ENCODE assay signal across 10 mouse cellular contexts in genomic region chr10:123091737-123092136, GRCm38 (mm10). TPM values are rescaled to one million over a fixed set of nuclear protein-coding genes. Genes with fewer than 3 reads are reported as not detected.
DNase-seq lines count a peak whose midpoint lies in the region; ATAC-seq and TF ChIP-seq lines count a peak whose summit lies in the region.
"Had no signal": no experiment of that assay in that cellular context is flagged by ENCODE, and none has a peak within 500 bp of the region (broad histone marks: within the 10 kb centered on the region; RNA-seq: fewer than 3 reads in every experiment).

No protein-coding gene starts in this region.

- ATAC-seq in kidney, embryonic 15.5 days (replicated peaks; ENCODE audit: low FRiP score): no peak; the same call in 1 of the 2 replicates
- ATAC-seq in megakaryocyte, adult 5-6 weeks (ENCODE audit: poor library complexity, severe bottlenecking): peak; percentile 87

- in situ Hi-C loops in ES-E14 (cut with MboI; ENCODE audit: low sequenced_read_pairs in 2 of 2, unreplicated experiment in 2 of 2): loop anchor here in 1 of 2 experiments (10.0 to 25.0 kb wide), 2 partner anchors 287 to 529 kb away; no protein-coding TSS in a partner anchor

- H3K27me3 ChIP-seq in kidney, embryonic 15.5 days: no peaks in the 10 kb centered on the region
- H3K27me3 ChIP-seq in heart, embryonic 10.5 days (ENCODE audit: insufficient read depth, poor library complexity, severe bottlenecking): no peaks in the 10 kb centered on the region
- H3K27me3 ChIP-seq in splenic B cell, adult 2 months (ENCODE audit: control insufficient read depth, insufficient read depth, low read length, poor library complexity, severe bottlenecking): no peaks in the 10 kb centered on the region

- H3K4me2 ChIP-seq in kidney, embryonic 15.5 days: no peak overlapping the region

- H3K27ac ChIP-seq in kidney, embryonic 15.5 days: no peak overlapping the region
- H3K27ac ChIP-seq in ES-E14 (ENCODE audit: insufficient read depth, low read depth, low read length, poor library complexity, severe bottlenecking): no peak overlapping the region
- H3K27ac ChIP-seq in heart, embryonic 10.5 days: no peak overlapping the region

- no peaks in the 10 kb centered on the region for H3K36me3 ChIP-seq in kidney, embryonic 15.5 days
- H3K36me3 ChIP-seq in ES-E14 (ENCODE audit: control insufficient read depth, insufficient read depth, low read length, poor library complexity, severe bottlenecking): no peaks in the 10 kb centered on the region
- H3K36me3 ChIP-seq in heart, embryonic 10.5 days: no peaks in the 10 kb centered on the region
- H3K36me3 ChIP-seq in splenic B cell, adult 2 months (ENCODE audit: control insufficient read depth, insufficient read depth, low read length, poor library complexity, severe bottlenecking): no peaks in the 10 kb centered on the region

- no peak overlapping the region for H3K4me3 ChIP-seq in kidney, embryonic 15.5 days (replicated peaks)
- H3K4me3 ChIP-seq in ES-E14 (ENCODE audit: insufficient read depth in 1 of 2, low read depth in 1 of 2, low read length in 2 of 2, poor library complexity in 1 of 2, severe bottlenecking in 1 of 2): no peak overlapping the region
- no peak overlapping the region for H3K4me3 ChIP-seq in heart, embryonic 10.5 days
- H3K4me3 ChIP-seq: erythroblast, embryonic 14.5 days; myocyte had no signal

- H3K9me3 ChIP-seq in kidney, embryonic 15.5 days (replicated peaks): no peaks in the 10 kb centered on the region
- no peaks in the 10 kb centered on the region for H3K9me3 ChIP-seq in ES-E14 (ENCODE audit: control insufficient read depth, insufficient read depth, low read depth, low read length)
- H3K9me3 ChIP-seq in heart, embryonic 10.5 days: no peaks in the 10 kb centered on the region

- H3K4me1 ChIP-seq in kidney, embryonic 15.5 days: no peaks in the 10 kb centered on the region
- H3K4me1 ChIP-seq in ES-E14 (ENCODE audit: control insufficient read depth in 2 of 2, insufficient read depth in 2 of 2, low read length in 2 of 2, poor library complexity in 1 of 2): peaks cover 0 to 2% of the 10 kb centered on the region in 2 experiments; a peak in 1 of 4 replicates
- H3K4me1 ChIP-seq in heart, embryonic 10.5 days: no peaks in the 10 kb centered on the region

- WGBS in kidney, embryonic 15.5 days: 25% methylated on average over 5 of the region's 5 CpGs
- WGBS in heart, embryonic 10.5 days: 32% methylated on average over 5 of the region's 5 CpGs

- DNase-seq in kidney, adult 8-10 months: peak; percentile 27 to 61
- peak; percentile 63 for DNase-seq in ES-E14 (ENCODE audit: low read depth, low spot score)
- DNase-seq in cerebellum, adult 9-10 months: peak; percentile 57
- DNase-seq in heart, embryonic 10.5 days (ENCODE audit: low spot score): peak; percentile 80
- peak; percentile 49 for DNase-seq in layer of hippocampus, adult 9-10 months (ENCODE audit: low spot score)
- DNase-seq in splenic B cell, adult 2 months (ENCODE audit: low read depth, low spot score): peak; percentile 80

- no peak overlapping the region for H3K9ac ChIP-seq in kidney, embryonic 15.5 days
- H3K9ac ChIP-seq in ES-E14 (ENCODE audit: insufficient read depth, low read depth, low read length, poor library complexity, severe bottlenecking): no peak overlapping the region

TF ChIP-seq in ES-E14, 5 proteins besides CTCF, POLR2A, EP300 and RAD21:
- TF ChIP-seq ZC3H11A (IDR thresholded peaks at IDR 0.05; ENCODE audit: borderline replicate concordance, low read depth, low read length) (peak; percentile 74; the same call in 1 of the 2 replicates), HCFC1 (IDR thresholded peaks at IDR 0.05; ENCODE audit: borderline replicate concordance, insufficient read depth, low read length) (no peak)
TF ChIP-seq in ES-E14: peak in this region for 1.

RNA-seq across cellular contexts. Expression of gene Mon2, which starts 15.4 kb away (rescaled TPM):
- polyA plus RNA-seq in kidney, embryonic 15.5 days (2015; fragmentation: Nextera tagmentation; extraction: Ambion mirVana): 24.3 and 24.6 TPM in 2 replicates
- total RNA-seq in ES-E14 (2012; rRNA removed): 38.4 and 45.2 TPM in 2 replicates
- 19.1 and 19.7 TPM in 2 replicates for polyA plus RNA-seq in heart, embryonic 10.5 days (2016; fragmentation: Nextera tagmentation; extraction: Ambion mirVana)
- 36.0 and 43.7 TPM in 2 replicates for total RNA-seq in megakaryocyte, adult 5-6 weeks (2015)
- 42.9 and 54.4 TPM in 2 replicates for total RNA-seq in megakaryocyte, adult 5-6 weeks (2017)
